Mouse (Mus musculus): ENCODE data around the gene Cd300ld.

GRCm38 (mm10) chr11:114933591-114933990, 56.1 kb downstream of the Cd300ld start:
- TF ChIP-seq CTCF (IDR thresholded peaks at IDR 0.05; ENCODE audit: control insufficient read depth, insufficient read depth, low read length) (no peak), POLR2A (IDR thresholded peaks at IDR 0.05; ENCODE audit: borderline replicate concordance, control insufficient read depth, low read depth, low read length) (no peak)
